Mouse (Mus musculus) heart, adult 2 months (tissue): ENCODE measurements around the gene Gm3404.
"Not testable (repeated sequence)": the region's sequence is repeated elsewhere in the genome, so short reads cannot be mapped to it uniquely, and the experiment has no call there.

Experiments
- CTCF ChIP-seq: fragments of 200-600 bp; IDR thresholded peaks from 2 replicates; pipeline ENCODE4 v1.8.1; 2022; ENCODE audit warnings: antibody characterized with exemption, mild to moderate bottlenecking, moderate library complexity
- EP300 ChIP-seq: fragments of 200-500 bp; IDR thresholded peaks from 2 replicates; pipeline ENCODE4 v1.6.1; 2011; ENCODE audit warnings: low read depth, low read length, control low read depth; ENCODE audit not compliant: insufficient read depth
- POLR2A ChIP-seq: fragments of 200-500 bp; IDR thresholded peaks from 2 replicates; pipeline ENCODE4 v1.6.1; 2011; ENCODE audit warnings: mild to moderate bottlenecking, low read depth, low read length, control low read depth; ENCODE audit not compliant: insufficient read depth

DNA sequence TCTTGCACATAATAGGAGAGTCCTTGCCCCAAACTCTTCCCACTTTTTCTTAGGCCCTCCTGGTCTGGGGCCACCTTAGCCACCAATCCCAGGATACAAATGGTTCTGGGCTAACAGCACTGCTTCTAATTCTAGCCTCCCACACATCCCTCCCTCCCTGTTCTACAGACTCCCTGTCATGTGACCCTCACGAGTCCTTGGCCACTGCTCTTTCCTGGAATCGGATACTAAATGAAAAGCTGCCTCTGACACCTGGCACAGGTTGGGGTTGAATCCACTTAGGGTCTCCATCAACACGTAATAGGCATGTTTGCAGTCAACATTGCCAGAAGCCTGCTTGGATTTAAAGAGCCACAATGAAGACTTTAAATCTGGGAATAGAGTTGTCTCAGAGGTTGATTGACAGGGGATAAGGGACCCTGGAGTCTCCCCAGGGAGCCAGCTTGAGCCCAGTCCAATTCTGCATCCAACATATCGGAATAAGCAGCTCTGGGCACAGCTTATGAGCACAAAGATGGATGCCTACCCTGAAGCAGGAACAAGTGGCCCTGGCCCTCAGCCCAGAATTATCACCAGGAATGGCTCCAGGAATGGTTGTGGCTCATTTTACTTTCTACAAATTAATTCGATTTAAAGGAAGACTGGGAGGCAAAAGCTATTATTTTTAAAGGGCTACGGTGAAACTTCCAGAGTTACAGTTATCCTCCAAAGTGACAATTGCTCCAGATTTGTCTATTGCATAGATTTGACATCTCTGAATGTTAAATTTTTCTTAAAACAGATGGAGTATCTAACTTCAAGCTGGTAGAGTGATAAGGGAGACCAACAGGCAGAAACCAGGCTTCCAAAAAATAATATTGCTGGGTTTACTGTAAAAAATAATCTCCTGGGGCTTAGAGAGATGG, 46.5 kb downstream of the Gm3404 start:
- not testable (repeated sequence) for TF ChIP-seq CTCF, EP300, POLR2A
